ENCODE assay signal across 8 mouse cellular contexts in the genomic region with DNA sequence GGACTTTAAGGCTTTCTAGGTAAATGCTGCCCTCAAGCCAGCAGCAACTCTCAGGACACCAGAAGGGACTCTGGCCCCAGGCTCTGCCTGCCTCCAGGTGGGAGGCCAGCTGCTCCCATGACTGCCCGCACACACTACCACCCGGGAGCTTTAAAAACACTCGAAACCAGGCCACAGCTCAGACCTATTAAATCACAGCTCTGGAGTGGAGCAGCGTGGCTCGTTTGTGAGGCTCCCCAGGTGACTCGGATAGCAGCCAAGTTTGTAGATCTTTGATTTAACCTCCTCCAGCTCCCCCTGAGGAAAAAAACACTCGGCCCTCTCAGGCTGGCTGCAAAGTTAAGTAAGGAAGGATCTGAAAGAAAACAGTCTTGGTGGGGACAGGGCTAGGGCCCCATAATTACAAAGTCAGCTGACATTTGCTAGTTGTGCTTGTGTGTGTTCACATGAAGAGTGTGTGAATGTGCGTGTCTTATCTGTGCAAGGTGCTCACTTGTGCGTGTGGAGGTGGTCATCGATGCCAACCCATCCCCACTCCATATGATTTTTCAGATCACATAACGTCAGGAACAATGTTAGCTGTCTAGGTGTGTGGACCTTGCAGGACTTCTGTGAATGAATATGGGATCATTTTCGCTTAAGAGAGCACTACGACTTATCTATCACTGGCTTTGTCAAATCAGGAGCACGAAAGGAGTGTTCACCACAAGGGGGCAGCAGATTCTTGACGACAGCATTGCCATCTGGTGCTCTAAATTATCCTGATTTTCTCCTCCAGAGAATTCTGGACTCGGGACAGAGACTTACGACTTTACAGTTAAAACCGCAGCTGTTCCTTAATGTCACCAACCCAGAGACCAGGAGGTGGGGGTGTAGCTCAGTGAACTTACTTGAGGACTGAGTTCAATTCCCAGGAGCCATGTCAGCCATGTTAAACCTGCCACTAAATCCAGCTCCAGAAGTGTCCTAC. TPM values are rescaled to one million over a fixed set of nuclear protein-coding genes. Genes with fewer than 3 reads are reported as not detected.
DNase-seq lines count a peak whose midpoint lies in the region; ATAC-seq and TF ChIP-seq lines count a peak whose summit lies in the region.

No protein-coding gene starts in this region.

- peak; percentile 53 for DNase-seq in thymus, adult 2 months
- DNase-seq in thymus, adult 18-20 months = no peak
- DNase-seq in cerebellum, adult 9-10 months = peak; percentile 94
- DNase-seq in frontal cortex, postnatal 36 days (ENCODE audit: low spot score in 2 of 2) = peak; percentile 85 to 91
- DNase-seq in urinary bladder, postnatal 14 days (ENCODE audit: low spot score) = peak; percentile 84

- no peak overlapping the region for H3K4me2 ChIP-seq in kidney, embryonic 14.5 days (replicated peaks; ENCODE audit: low read depth, low read length)
- H3K4me2 ChIP-seq in limb, embryonic 12.5 days = peak overlapping the region; percentile 11; the same call in 1 of the 2 replicates

- H3K36me3 ChIP-seq in thymus, adult 2 months (ENCODE audit: control insufficient read depth, insufficient read depth, low read length) = peaks cover 12% of the 10 kb centered on the region
- H3K36me3 ChIP-seq in kidney, embryonic 14.5 days (ENCODE audit: control insufficient read depth, insufficient read depth, low read length) = peaks cover 8% of the 10 kb centered on the region; the same call in 1 of the 2 replicates
- peaks cover 32% of the 10 kb centered on the region for H3K36me3 ChIP-seq in limb, embryonic 12.5 days

- ATAC-seq in kidney, embryonic 14.5 days (ENCODE audit: low FRiP score, low TSS enrichment) = 0 out of 2 replicates have a peak, but pooled peaks have one; percentile 51
- peak; percentile 70 for ATAC-seq in limb, embryonic 12.5 days (ENCODE audit: insufficient number of reproducible peaks, insufficient read depth, low FRiP score, low TSS enrichment, low read depth)
- ATAC-seq in neutrophil, adult 5-6 weeks (ENCODE audit: extremely low read depth, insufficient number of reproducible peaks, low FRiP score, poor library complexity, severe bottlenecking) = peak; percentile 24; the same call in 1 of the 2 replicates

- no peak overlapping the region for H3K4me3 ChIP-seq in thymus, adult 2 months (ENCODE audit: control insufficient read depth, insufficient read depth, low read length)
- H3K4me3 ChIP-seq in kidney, embryonic 14.5 days (ENCODE audit: low read length) = no peak overlapping the region
- H3K4me3 ChIP-seq in limb, embryonic 12.5 days (replicated peaks) = no peak overlapping the region

- no peak for TF ChIP-seq CTCF in thymus, adult 2 months (IDR thresholded peaks at IDR 0.05; ENCODE audit: borderline replicate concordance, control insufficient read depth, extremely low read depth, insufficient read depth, low read length, poor library complexity)

- H3K27me3 ChIP-seq in thymus, adult 2 months (ENCODE audit: control insufficient read depth, insufficient read depth, low read length) = no peaks in the 10 kb centered on the region
- no peaks in the 10 kb centered on the region for H3K27me3 ChIP-seq in kidney, embryonic 14.5 days (ENCODE audit: control insufficient read depth, insufficient read depth, low read length)
- H3K27me3 ChIP-seq in limb, embryonic 12.5 days = 0 out of 2 replicates have a peak, but pooled peaks cover 3% of the 10 kb centered on the region

- H3K9me3 ChIP-seq in kidney, embryonic 14.5 days (ENCODE audit: control insufficient read depth, low read length) = no peaks in the 10 kb centered on the region
- no peaks in the 10 kb centered on the region for H3K9me3 ChIP-seq in limb, embryonic 12.5 days

- no peak overlapping the region for H3K9ac ChIP-seq in kidney, embryonic 14.5 days (ENCODE audit: low read depth, low read length)
- H3K9ac ChIP-seq in limb, embryonic 12.5 days (replicated peaks) = no peak overlapping the region

- no peak for TF ChIP-seq POLR2A in thymus, adult 2 months (IDR thresholded peaks at IDR 0.05; ENCODE audit: control insufficient read depth, extremely low read depth, insufficient read depth, low read length, poor library complexity)

- H3K27ac ChIP-seq in thymus, adult 2 months (ENCODE audit: control insufficient read depth, insufficient read depth, low read length) = no peak overlapping the region
- H3K27ac ChIP-seq in kidney, embryonic 14.5 days (ENCODE audit: low read depth, low read length) = no peak overlapping the region
- H3K27ac ChIP-seq in limb, embryonic 12.5 days = peak overlapping the region; percentile 84

- WGBS in thymus, adult 2 months = 74% methylated on average over 18 of the region's 18 CpGs
- 44% methylated on average over 18 of the region's 18 CpGs for WGBS in kidney, embryonic 14.5 days
- WGBS in limb, embryonic 12.5 days = 32% methylated on average over 18 of the region's 18 CpGs

- H3K4me1 ChIP-seq in thymus, adult 2 months (replicated peaks; ENCODE audit: control insufficient read depth, insufficient read depth, low read length) = no peaks in the 10 kb centered on the region
- no peaks in the 10 kb centered on the region for H3K4me1 ChIP-seq in kidney, embryonic 14.5 days (ENCODE audit: control insufficient read depth, insufficient read depth, low read length)
- peaks cover 24% of the 10 kb centered on the region for H3K4me1 ChIP-seq in limb, embryonic 12.5 days (replicated peaks)

RNA-seq across cellular contexts. Expression of a gene that starts 20.8 kb away (rescaled TPM):
- polyA plus RNA-seq in thymus, adult 2 months (2012; rRNA removed) = 22.0 TPM in 2 replicates
- 6.6 and 15.2 TPM in 2 replicates for polyA plus RNA-seq in kidney, embryonic 14.5 days (2014; fragmentation: Nextera tagmentation; extraction: Ambion mirVana)
- polyA plus RNA-seq in limb, embryonic 12.5 days (2016; fragmentation: Nextera tagmentation; extraction: Ambion mirVana) = 8.6 and 10.0 TPM in 2 replicates
- total RNA-seq in neutrophil, adult 5-6 weeks (2017) = 86.6 and 89.4 TPM in 2 replicates

Comparison
In these comparisons a context has a peak if more than half of its experiments do, and no peak if none do; other contexts are left out.
1. DNase-seq: peak in thymus, adult 2 months (single experiment), cerebellum, adult 9-10 months (single experiment), frontal cortex, postnatal 36 days (2 of 2) and urinary bladder, postnatal 14 days (single experiment); none in thymus, adult 18-20 months (0 of 2).
2. Peak in every context shown above with its lines, with median percentiles within 50 percentile points of each other: ATAC-seq.